Mouse (Mus musculus) heart, adult 2 months (tissue): ENCODE results near the gene Ttc33.

ENCODE experiments used
- CTCF ChIP-seq: fragments of 200-600 bp; IDR thresholded peaks from 2 replicates; pipeline ENCODE4 v1.8.1; 2022; ENCODE audit warnings: antibody characterized with exemption, mild to moderate bottlenecking, moderate library complexity
- EP300 ChIP-seq: fragments of 200-500 bp; IDR thresholded peaks from 2 replicates; pipeline ENCODE4 v1.6.1; 2011; ENCODE audit warnings: low read depth, low read length, control low read depth; ENCODE audit not compliant: insufficient read depth

GRCm38 (mm10) chr15:5238073-5238472 lies 52.7 kb downstream of the Ttc33 start:
- TF ChIP-seq CTCF (no peak), EP300 (no peak)
